Mouse (Mus musculus) hindbrain, embryonic 14.5 days (tissue): ENCODE measurements at regions not wholly inside any gene's neighbourhood (a gene's known extent, or its start where the extent isn't known, plus 50 kb on each side); places are given as distances from the start of the nearest gene placed in this dataset.

ENCODE experiments used
- ATAC-seq: fragments of 200-750 bp; cut with Nextera tagmentation; 2 replicates; pipeline ENCODE4 v1.8.0; 2017; ENCODE audit warnings: moderate number of reproducible peaks, mild to moderate bottlenecking, moderate TSS enrichment, moderate library complexity; ENCODE audit not compliant: low FRiP score
- DNase-seq: peaks from one replicate; pipeline ENCODE4 v3.0.0-alpha.2; 2015; ENCODE audit warnings: low spot score
- H3K27ac ChIP-seq: fragments of 300-500 bp; sonication (generic); 2 replicates; pipeline ENCODE4 v1.5.1; 2014; ENCODE audit warnings: mild to moderate bottlenecking, moderate library complexity
- H3K27me3 ChIP-seq: fragments of 300-500 bp; sonication (generic); 2 replicates; pipeline ENCODE4 v1.6.1; 2014; ENCODE audit warnings: mild to moderate bottlenecking, low read length, mixed read lengths; ENCODE audit not compliant: control insufficient read depth, insufficient read depth
- H3K36me3 ChIP-seq: fragments of 300-500 bp; sonication (generic); replicated peaks from 2 replicates; pipeline ENCODE4 v1.6.1; 2014; ENCODE audit not compliant: control insufficient read depth, insufficient read depth
- H3K4me1 ChIP-seq: fragments of 300-500 bp; sonication (generic); replicated peaks from 2 replicates; pipeline ENCODE4 v1.6.1; 2014; ENCODE audit warnings: antibody characterized with exemption, low read length, mixed read lengths; ENCODE audit not compliant: control insufficient read depth, insufficient read depth
- H3K4me2 ChIP-seq: fragments of 300-500 bp; sonication (generic); replicated peaks from 2 replicates; pipeline ENCODE4 v1.6.1; 2014; ENCODE audit warnings: mild to moderate bottlenecking, moderate library complexity
- H3K4me3 ChIP-seq: fragments of 300-500 bp; sonication (generic); replicated peaks from 2 replicates; pipeline ENCODE4 v1.5.1; 2014; ENCODE audit warnings: mild to moderate bottlenecking, low read length
- H3K9ac ChIP-seq: fragments of 300-500 bp; sonication (generic); 2 replicates; pipeline ENCODE4 v1.6.1; 2014
- H3K9me3 ChIP-seq: fragments of 300-500 bp; sonication (generic); 2 replicates; pipeline ENCODE4 v1.6.1; 2016; ENCODE audit warnings: low read length; ENCODE audit not compliant: control insufficient read depth
- WGBS: fragments of 180-500 bp; shearing (Covaris S2); extraction: QIAGEN DNeasy Blood & Tissue Kit; methylation state at CpG from one replicate; pipeline ENCODE4 v1.1.7; 2014; 5-methylcytosine and 5-hydroxymethylcytosine counted together

DNA sequence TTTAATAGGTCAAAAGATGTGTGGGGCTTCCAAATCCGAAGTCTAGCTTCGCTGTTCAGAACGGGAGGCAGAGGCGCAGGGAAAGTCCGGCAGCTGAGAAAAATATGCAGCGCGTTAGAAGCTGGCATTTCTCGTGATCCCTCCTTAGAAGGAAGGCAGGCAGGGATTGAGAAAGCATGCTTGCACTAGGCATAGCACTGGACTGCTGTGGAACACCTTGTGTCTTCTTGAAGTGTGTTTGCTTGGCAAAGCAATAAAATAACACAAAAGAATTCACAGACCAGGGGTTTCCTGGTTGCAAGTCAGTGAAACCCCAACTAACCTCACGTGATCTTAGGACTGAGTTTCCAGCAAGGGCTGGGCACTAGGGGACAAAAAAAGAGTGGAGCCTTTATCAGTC, 305.1 kb downstream of the Sox9 start:
- peaks cover 6% of the 10 kb centered on the region for H3K4me1 ChIP-seq
- H3K27ac ChIP-seq: no peak overlapping the region
- H3K4me3 ChIP-seq: no peak overlapping the region
- no peak for DNase-seq
- no peak overlapping the region for H3K9ac ChIP-seq
- no peak overlapping the region for H3K4me2 ChIP-seq
- no peaks in the 10 kb centered on the region for H3K27me3 ChIP-seq
- ATAC-seq: no peak
- H3K36me3 ChIP-seq: no peaks in the 10 kb centered on the region
- no peaks in the 10 kb centered on the region for H3K9me3 ChIP-seq
- 64% methylated on average over 9 of the region's 9 CpGs for WGBS

DNA sequence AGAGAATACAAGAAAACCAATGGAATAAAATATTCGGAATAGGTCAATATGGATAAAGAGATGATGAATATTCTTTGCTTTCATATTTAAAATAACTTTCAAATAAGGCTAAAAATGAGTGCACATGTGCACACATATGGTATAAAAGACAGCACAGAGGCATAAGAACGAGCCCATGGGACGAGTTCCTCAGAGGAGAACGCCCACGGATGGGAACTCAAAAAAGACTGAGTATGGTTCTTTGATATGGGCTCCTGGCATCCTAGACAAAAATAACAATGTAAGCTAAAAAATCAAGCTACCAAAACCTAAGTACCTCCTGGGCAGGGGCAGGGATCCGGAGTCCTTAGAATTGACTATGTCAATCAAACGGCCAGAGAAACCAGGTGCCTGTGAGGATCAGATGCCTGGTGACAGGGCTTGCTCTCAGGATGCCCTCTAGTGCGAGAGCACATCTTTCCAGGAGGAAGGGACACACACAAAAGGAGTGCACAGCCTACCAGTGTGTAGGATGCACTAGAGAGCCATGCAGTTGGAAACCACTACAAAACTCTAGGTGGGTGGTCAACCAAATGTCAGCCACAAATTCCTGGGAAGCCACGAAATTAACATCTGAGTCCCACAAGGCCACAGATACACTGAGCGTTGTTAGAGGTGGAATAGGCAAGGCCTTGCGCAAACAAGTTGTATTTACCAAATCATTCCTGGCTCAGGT, 307.8 kb downstream of the Sox9 start:
- Histone ChIP-seq H3K4me3 (no peak overlapping the region), H3K4me2 (no peak overlapping the region), H3K36me3 (no peaks in the 10 kb centered on the region), H3K9me3 (no peaks in the 10 kb centered on the region), H3K4me1 (peaks cover 12% of the 10 kb centered on the region), H3K27ac (no peak overlapping the region), H3K27me3 (no peaks in the 10 kb centered on the region), H3K9ac (no peak overlapping the region)
- no peak for ATAC-seq
- DNase-seq: no peak
- WGBS: 92% methylated on average over 11 of the region's 11 CpGs

DNA sequence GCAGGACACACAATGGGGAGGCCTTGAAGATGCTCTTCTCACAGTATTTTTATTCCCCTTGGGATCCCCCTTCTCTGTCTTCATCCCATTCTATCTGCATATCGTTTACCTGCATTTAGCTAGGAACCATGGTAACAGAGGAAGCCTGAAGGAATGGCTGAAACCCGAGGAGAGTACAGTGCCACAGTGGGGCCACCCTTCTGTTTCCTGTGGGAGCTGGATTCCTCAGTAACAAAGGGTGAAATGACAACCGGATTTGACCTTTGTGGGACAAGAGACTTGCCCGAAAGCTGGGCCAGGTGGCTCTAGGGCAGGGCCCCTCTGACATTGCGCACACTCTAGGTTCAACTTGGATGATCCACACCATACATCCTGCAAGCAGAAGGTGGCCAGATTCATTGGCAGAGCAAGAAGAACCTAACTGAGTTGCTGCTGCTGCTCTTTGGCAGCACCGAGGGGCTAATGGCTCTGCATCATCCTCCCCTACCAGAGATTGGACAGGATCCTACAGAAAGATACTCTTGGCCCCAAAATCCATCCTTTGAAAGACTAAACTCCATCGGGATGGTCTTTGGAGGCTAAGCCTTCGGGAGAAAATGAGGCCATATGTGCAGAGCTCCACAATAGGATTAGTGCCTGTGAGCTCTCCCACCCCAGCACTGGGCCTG, 310.0 kb downstream of the Sox9 start:
- Histone ChIP-seq H3K4me3 (no peak overlapping the region), H3K4me1 (peaks cover 12% of the 10 kb centered on the region), H3K9ac (no peak overlapping the region), H3K27me3 (no peaks in the 10 kb centered on the region), H3K36me3 (no peaks in the 10 kb centered on the region), H3K27ac (no peak overlapping the region), H3K4me2 (no peak overlapping the region), H3K9me3 (no peaks in the 10 kb centered on the region)
- ATAC-seq: no peak
- no peak for DNase-seq
- WGBS: 63% methylated on average over 8 of the region's 8 CpGs

DNA sequence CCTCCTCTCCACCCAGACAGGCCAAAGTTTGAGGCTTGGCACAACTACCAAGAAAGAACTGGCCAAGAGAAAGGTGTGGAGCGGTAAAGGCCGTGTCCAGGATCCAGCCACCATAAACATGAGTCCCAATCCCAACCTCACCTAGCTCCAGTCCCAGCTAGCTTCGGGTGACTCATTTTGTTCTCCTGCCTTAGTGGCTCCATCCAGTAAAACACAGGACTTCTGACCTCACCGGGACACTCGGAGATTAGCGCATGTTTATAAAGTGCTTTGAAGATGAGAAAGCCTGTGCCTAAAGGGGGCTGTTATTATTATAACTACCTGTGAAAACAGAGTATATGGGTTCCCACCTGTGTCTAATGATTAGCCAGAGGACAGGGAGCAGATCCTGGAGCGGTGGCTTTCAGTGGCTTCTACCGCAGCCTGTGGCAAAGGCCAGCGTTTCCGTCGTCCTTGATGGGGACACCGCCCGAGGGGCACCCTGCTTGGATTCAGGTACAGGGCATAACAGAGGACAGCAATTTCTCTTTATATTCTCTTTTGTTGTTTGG, 311.9 kb downstream of the Sox9 start:
- H3K4me2 ChIP-seq: no peak overlapping the region
- no peaks in the 10 kb centered on the region for H3K27me3 ChIP-seq
- WGBS: 95% methylated on average over 13 of the region's 13 CpGs
- no peak overlapping the region for H3K9ac ChIP-seq
- peaks cover 12% of the 10 kb centered on the region; the same call in 1 of the 2 replicates for H3K4me1 ChIP-seq
- DNase-seq (no peak), ATAC-seq (no peak)
- no peaks in the 10 kb centered on the region for H3K9me3 ChIP-seq
- no peak overlapping the region for H3K27ac ChIP-seq
- H3K36me3 ChIP-seq: no peaks in the 10 kb centered on the region
- no peak overlapping the region for H3K4me3 ChIP-seq

DNA sequence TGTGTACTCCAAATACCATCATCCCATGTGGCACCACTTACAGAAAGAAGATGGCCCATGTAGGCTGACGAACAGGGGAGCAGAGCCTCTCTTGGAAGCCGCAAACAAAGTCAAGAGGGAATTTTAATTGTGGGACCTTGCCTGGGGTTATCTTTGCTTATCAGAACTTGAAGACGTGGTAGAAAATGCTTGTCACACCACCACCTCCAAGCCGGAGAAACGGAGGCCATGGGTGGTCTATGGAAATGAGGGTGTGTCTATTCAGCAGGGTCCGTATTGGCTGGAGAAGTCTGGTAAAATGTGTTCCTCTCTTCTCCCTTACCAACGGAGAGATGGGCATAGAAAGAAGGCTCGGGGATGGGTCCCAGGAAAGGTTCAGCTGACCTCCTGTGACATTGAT, 313.6 kb downstream of the Sox9 start:
- H3K9me3 ChIP-seq: no peaks in the 10 kb centered on the region
- ATAC-seq: no peak
- WGBS: 78% methylated on average over 8 of the region's 8 CpGs

DNA sequence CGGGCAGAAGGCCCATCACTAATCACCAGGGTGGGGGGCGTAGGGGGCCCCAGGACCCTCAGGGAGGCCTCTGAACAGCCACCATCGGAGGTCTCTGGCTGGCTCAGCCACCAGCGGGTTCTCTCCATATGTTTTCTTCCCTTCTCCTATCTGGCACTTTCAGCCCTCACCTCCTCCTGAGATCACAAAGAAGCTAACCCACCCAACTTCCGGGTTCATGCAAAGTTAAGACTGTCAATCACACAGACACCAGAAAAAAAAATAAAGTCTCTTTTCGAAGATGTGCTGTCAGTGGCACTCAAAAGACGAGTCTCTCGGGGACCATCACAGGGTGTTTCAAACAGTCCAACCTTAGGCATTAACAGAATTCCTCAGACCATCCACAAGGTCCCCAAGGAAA, 314.2 kb downstream of the Sox9 start:
- H3K9ac ChIP-seq: no peak overlapping the region
- no peak overlapping the region for H3K4me3 ChIP-seq
- WGBS: 58% methylated on average over 8 of the region's 8 CpGs
- no peaks in the 10 kb centered on the region for H3K36me3 ChIP-seq
- no peaks in the 10 kb centered on the region for H3K9me3 ChIP-seq
- DNase-seq (no peak), ATAC-seq (no peak)
- no peak overlapping the region for H3K4me2 ChIP-seq
- no peak overlapping the region for H3K27ac ChIP-seq
- H3K27me3 ChIP-seq: no peaks in the 10 kb centered on the region
- H3K4me1 ChIP-seq: peaks cover 15% of the 10 kb centered on the region; the same call in 1 of the 2 replicates

More for the DNA sequence above, 313.6 kb downstream of the Sox9 start:
- H3K4me2 ChIP-seq: no peak overlapping the region
- H3K36me3 ChIP-seq: no peaks in the 10 kb centered on the region
- no peak overlapping the region for H3K9ac ChIP-seq
- no peaks in the 10 kb centered on the region for H3K27me3 ChIP-seq
- H3K4me1 ChIP-seq: peaks cover 12% of the 10 kb centered on the region; the same call in 1 of the 2 replicates
- H3K27ac ChIP-seq: no peak overlapping the region
- H3K4me3 ChIP-seq: no peak overlapping the region
- no peak for DNase-seq

DNA sequence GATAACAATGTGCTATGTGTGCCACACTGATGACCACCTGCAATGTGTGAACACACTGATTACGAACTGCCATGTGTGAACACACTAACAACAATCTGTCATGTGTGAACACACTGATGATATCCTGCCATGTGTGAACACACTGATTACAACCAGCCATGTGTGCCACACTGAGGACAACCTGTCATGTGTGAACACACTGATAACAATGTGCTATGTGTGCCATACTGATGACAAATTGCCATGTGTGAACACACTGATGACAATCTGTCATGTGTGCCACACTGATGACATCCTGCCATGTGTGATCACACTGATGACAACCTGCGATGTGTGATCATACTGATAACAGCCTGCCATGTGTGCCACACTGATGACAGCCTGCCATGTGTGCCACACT, 316.3 kb downstream of the Sox9 start:
- no peak for ATAC-seq
- 96% methylated on average over 2 of the region's 2 CpGs for WGBS
- no peak overlapping the region for H3K4me2 ChIP-seq

DNA sequence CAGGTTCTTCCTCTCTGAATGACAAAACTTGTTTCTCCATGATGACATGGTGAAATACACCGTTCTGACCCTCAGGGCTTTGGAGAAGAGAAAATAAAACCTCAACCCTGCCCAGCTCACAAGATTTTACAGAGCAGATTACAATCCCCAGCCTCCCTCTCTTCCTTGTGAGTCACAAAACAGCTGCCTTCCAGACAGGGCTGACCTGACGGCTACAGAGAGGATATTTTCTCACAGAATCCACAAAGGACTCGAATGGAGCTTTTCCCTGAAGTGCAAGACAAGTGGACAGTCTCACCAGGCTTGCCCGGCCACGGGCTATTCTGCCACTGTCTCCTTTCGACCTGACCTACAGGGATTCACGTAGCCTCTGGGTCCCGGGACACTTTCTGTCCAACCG, 318.8 kb downstream of the Sox9 start:
- no peak overlapping the region for H3K4me3 ChIP-seq
- DNase-seq (no peak), ATAC-seq (no peak)
- no peaks in the 10 kb centered on the region for H3K27me3 ChIP-seq
- no peak overlapping the region for H3K27ac ChIP-seq
- no peaks in the 10 kb centered on the region for H3K9me3 ChIP-seq
- no peaks in the 10 kb centered on the region for H3K36me3 ChIP-seq
- 42% methylated on average over 9 of the region's 9 CpGs for WGBS
- no peak overlapping the region for H3K4me2 ChIP-seq
- peaks cover 8% of the 10 kb centered on the region; the same call in 1 of the 2 replicates for H3K4me1 ChIP-seq
- no peak overlapping the region for H3K9ac ChIP-seq

More for the DNA sequence above, 316.3 kb downstream of the Sox9 start:
- no peaks in the 10 kb centered on the region for H3K9me3 ChIP-seq
- DNase-seq: no peak
- no peak overlapping the region for H3K27ac ChIP-seq
- peaks cover 10% of the 10 kb centered on the region; the same call in 1 of the 2 replicates for H3K4me1 ChIP-seq
- H3K36me3 ChIP-seq: no peaks in the 10 kb centered on the region
- no peaks in the 10 kb centered on the region for H3K27me3 ChIP-seq
- H3K4me3 ChIP-seq: no peak overlapping the region
- H3K9ac ChIP-seq: no peak overlapping the region

DNA sequence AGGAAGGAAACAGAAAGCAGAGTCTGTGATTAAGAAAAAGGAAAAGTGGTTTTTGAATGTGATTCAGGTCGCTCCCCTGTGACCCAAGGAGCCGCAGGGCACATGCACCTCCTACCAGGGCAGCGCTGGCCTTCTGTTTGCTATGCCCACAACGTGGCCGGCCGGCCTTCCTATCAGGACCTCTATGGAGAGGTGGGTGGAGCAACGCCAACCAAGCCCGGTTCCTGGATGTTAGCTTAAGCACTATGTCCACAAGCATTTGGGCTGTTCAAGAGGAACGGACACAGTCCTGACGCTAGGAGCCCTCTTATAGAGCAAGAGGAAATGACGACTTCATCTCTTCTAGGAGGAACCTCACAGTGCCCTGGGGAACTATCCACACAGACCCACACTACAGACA, 319.5 kb downstream of the Sox9 start:
- Histone ChIP-seq H3K4me2 (no peak overlapping the region), H3K36me3 (no peaks in the 10 kb centered on the region), H3K27ac (no peak overlapping the region), H3K9me3 (no peaks in the 10 kb centered on the region), H3K4me3 (no peak overlapping the region), H3K9ac (no peak overlapping the region), H3K27me3 (no peaks in the 10 kb centered on the region), H3K4me1 (0 out of 2 replicates have a peak, but pooled peaks cover 5% of the 10 kb centered on the region)
- ATAC-seq (no peak), DNase-seq (no peak)
- 65% methylated on average over 11 of the region's 11 CpGs for WGBS
